Mouse (Mus musculus) brain, embryonic 14.5 days (tissue): ENCODE data around the gene Atf7.

ENCODE experiments used
- CTCF ChIP-seq: fragments of 200-500 bp; IDR thresholded peaks from 2 replicates; pipeline ENCODE4 v1.5.1; 2012; ENCODE audit warnings: inconsistent platforms, mild to moderate bottlenecking, moderate library complexity, borderline replicate concordance; ENCODE audit not compliant: insufficient read depth, insufficient read length; ENCODE audit errors: extremely low read depth
- POLR2A ChIP-seq: fragments of 200-500 bp; IDR thresholded peaks from 2 replicates; pipeline ENCODE4 v1.6.1; 2012; ENCODE audit warnings: mild to moderate bottlenecking, inconsistent platforms, borderline replicate concordance; ENCODE audit not compliant: poor library complexity, insufficient read depth, insufficient read length, severe bottlenecking; ENCODE audit errors: extremely low read depth

- TF ChIP-seq POLR2A = no peak
- TF ChIP-seq CTCF = no peak
Measured at GRCm38 (mm10) chr15:102528396-102528795, 96.9 kb downstream of the Atf7 start.
